Mouse (Mus musculus) heart, adult 9 months (tissue): Measurements from ENCODE around the gene Serpinb1a.
"Not testable (repeated sequence)": the region's sequence is repeated elsewhere in the genome, so short reads cannot be mapped to it uniquely, and the experiment has no call there.

Experiments used
- DNase-seq, 2 experiments: peaks; one replicate each; pipeline ENCODE4 v3.0.0; 2022; ENCODE audit warnings: low spot score in 2 of 2

The Serpinb1a gene

DNA sequence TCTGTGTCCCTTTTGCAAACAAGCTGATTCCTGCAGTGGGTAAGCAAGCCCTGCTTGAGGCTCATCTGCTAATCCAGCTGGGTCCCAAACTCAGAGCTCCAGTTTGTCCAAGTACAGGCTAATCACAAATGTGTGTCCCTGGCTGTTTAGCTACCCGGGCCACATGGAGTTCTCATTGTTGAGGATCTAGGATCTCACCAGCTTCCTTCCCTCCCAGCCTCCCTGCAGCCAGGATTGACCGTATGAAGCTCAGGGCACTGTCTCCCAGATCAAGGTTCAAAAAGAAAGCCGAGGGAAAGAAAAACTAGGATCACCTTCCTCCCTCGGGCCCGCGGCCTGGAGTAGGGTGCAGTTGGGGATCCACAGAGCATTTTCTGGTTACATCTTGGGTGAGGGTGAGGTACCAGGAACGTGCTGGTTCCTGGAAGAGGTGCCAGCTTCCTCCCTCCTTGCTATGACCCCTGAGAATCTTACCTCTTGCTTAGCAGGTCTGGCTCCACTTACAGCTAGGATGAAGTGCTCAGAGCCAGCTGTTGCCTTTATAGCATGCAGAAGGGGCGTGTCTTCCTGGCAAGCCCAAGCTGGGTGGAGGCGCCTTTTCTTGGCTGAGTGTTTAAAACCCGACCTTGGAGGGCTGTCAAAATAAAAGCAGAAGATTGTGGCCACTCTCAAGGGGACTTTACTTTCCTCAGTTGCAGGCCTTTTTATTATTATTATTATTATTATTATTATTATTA is at the start of gene Serpinb1a:
Gene Serpinb1a (minus strand): TSS at position 518 of the 737 bp plus-strand sequence.
- DNase-seq, result peak; percentile 80 to 83

GRCm38 (mm10) chr13:32900639-32901038 is 49.7 kb upstream of the Serpinb1a start:
- no peak for DNase-seq

DNA sequence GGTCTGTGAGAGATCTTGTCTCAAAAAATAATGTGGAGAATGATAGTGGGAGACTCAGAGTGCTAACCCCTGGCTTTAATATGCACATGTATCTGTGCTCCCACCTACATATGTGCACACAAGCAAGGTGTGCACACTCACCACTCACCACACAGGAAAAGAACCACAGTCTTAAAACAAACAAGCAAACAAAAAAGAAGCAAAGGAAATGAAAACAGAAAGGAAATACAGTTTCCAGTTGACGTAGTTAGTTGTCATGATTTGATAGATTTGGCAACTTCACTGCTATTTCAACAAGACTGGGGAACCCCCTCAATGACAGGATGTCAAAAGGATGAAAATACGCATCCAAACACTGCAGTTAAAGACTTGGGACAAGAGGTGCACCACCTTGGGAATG is 48.1 kb upstream of the Serpinb1a start:
- DNase-seq, result not testable (repeated sequence)

GRCm38 (mm10) chr13:32898111-32898510 is 47.1 kb upstream of the Serpinb1a start, which contains the start of gene Serpinb1c:
Serpinb1c (minus strand) TSS chr13:32898211.
- DNase-seq, result no peak

- DNase-seq, result no peak
Measured at GRCm38 (mm10) chr13:32896931-32897330, 45.9 kb upstream of the Serpinb1a start.

- no peak for DNase-seq
Measured at GRCm38 (mm10) chr13:32884755-32885154, 33.8 kb upstream of the Serpinb1a start.

DNA sequence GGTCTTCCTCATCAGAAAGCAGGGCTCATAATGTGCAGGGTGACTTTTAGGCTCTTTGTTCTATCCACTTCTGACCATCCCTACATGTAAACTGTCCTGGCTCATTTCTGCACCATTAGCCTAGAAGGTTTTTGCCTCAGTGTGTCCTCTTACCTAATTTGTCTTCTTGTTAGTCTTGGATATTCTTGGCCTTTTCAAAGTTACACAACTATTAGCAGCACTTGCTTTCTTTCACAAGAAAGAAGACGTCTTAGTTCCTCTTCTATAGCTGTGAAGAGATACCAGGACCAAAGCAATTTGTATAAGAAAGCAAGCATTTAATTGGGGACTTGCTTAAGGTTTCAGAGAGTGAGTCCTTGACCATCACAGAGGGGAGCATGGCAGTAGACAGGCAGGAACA is 22.9 kb upstream of the Serpinb1a start:
- no peak for DNase-seq

- no peak for DNase-seq
Measured at GRCm38 (mm10) chr13:32868843-32869242, 17.9 kb upstream of the Serpinb1a start.

- not testable (repeated sequence) for DNase-seq
Measured at GRCm38 (mm10) chr13:32868233-32868632, 17.2 kb upstream of the Serpinb1a start.

GRCm38 (mm10) chr13:32867030-32867429 is 16.0 kb upstream of the Serpinb1a start:
- no peak for DNase-seq

GRCm38 (mm10) chr13:32866484-32866883 is 15.5 kb upstream of the Serpinb1a start:
- DNase-seq, result peak; percentile 23 to 48

DNA sequence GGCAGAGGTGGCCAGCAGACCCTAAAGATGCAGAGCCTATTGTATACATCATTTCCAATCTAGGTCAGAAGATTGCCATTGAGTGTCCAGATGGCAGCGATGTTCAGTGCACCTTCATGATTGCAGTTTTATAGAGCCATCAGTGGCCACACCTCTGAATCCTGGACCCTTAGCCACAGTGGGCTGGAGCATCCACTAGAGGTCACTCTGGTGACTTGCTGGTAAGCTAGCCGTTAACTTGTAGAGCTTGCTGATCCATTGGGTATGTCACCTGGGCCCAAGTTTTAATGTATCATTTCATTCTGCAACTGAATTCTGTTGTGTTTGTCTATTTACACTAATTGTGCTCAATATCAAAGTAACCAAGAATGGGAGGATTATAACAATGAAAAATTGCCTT is 14.6 kb upstream of the Serpinb1a start:
- DNase-seq, result no peak

GRCm38 (mm10) chr13:32864529-32864928 is 13.5 kb upstream of the Serpinb1a start:
- not testable (repeated sequence) for DNase-seq

GRCm38 (mm10) chr13:32863456-32863855 is 12.5 kb upstream of the Serpinb1a start:
- DNase-seq, result no peak

DNA sequence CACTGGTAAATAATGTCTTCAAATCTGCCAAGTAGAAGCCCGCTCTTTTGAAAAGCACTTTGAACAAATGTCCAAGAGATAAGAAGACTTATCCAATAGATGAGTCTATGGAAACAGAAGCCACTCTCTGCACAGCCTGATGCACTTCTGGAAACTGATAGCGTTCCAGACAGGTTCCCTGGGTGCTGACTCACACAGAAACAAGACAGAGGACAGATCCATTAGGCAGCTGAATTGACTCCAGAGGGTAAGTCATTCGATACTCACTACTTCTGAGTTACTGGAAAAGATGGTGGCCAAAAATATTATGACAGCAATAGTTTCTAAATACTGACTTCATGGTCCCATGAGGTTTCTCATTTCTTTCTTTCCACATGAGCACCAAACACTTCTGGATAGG is 9.8 kb upstream of the Serpinb1a start:
- DNase-seq, result peak in 1 of 2 experiments; percentile 27

GRCm38 (mm10) chr13:32853073-32853472 is 2.1 kb upstream of the Serpinb1a start:
- DNase-seq, result no peak

GRCm38 (mm10) chr13:32852539-32852938 is 1.6 kb upstream of the Serpinb1a start:
- DNase-seq, result no peak

- peak; percentile 35 to 38 for DNase-seq
Measured at GRCm38 (mm10) chr13:32851967-32852366, 982 bp upstream of the Serpinb1a start.

DNA sequence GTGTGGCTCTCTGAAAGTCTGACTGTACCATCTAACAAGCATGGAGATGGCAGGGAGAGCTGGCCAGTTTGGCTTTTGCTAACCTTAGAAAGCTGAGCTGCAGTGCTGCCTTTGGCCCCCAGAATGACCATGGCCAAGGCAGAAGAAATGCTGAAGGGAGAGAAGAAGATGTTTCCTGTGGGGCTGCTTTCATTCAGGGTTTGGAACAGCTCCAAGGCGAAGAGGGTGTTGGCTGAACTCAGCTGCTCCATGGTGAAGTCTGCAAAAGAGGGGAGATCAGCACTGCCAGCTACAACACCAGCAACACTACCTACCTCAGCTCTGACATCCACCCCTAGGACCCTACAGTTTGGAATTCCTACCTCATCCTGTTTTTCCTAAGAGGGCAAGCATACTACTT is 829 bp downstream of the Serpinb1a start:
- DNase-seq, result no peak

- no peak for DNase-seq
Measured at GRCm38 (mm10) chr13:32849531-32850123, 1.4 kb downstream of the Serpinb1a start.

DNA sequence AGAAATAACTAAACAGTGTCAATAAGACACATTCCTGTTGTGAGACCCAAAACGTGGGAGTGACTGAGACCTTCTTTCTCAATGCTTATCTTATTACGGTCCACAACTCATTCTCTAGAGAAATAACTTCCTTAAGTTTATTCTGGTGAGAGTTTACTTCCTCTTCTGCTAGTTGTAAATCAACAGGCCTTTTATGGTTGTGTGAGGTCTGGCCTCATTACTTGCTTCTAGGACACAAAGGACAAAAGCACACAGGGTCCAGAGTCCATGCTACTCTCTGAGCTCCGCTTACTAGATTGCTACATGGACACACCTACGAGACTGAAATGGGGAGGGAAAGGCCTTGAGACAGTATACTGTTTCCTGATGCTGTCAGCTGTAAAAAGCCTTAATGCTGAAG is 1.9 kb downstream of the Serpinb1a start:
- DNase-seq, result no peak

GRCm38 (mm10) chr13:32846221-32846620 is 4.8 kb downstream of the Serpinb1a start:
- no peak for DNase-seq

GRCm38 (mm10) chr13:32841349-32841748 is 9.6 kb downstream of the Serpinb1a start:
- DNase-seq, result no peak
